Mouse (Mus musculus) ovary, adult 18-20 months (tissue): ENCODE results near the gene Itih5.

Source experiments
- DNase-seq: peaks from one replicate; pipeline ENCODE4 v3.0.0; 2022; ENCODE audit warnings: low spot score, mixed read lengths

Itih5 gene

DNA sequence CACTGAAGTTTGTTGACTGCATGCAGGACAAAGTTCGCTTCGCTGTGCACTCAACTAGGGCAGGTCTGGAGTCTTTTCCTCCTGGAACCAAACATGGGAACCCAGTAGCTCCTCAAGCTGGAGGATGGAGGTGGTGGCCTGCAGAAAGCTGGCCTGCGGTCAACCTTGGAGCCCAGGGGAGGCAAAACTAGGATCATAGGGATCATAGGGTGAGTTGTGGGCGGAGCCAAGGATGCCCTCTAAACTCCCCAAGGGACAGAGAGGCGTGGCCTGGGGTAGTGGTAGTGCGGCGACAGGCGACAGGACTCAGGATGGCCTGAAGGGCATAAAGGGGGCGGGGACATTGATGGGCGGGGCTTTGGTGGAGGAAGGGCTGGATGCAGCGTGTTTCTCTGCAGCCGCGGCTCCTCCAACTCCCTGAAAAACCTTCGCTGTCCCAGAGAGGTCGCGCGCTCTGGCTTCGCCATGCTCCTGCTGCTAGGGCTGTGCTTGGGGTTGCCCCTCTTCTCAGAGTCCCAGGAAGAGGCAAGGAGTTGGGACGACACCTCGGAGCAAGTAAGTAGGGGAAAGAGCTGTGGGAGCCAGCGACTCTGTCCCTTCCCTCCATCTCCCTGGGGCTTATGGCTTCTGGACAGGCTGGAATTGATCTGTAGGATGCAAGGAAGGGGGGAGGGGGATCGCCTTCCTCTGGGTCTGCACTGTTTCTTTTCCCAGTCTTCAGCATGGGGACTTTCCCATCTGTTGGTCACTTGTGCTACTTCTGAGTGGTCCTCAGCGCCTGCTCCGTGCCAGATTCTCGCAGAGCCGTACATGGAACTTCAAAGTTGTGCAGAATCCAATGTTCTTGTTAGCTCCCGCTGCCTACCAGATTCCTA, at the start of gene Itih5:
Gene Itih5 (plus strand): TSS at position 371 of the 875 bp plus-strand sequence.
- peak; percentile 37 for DNase-seq

DNA sequence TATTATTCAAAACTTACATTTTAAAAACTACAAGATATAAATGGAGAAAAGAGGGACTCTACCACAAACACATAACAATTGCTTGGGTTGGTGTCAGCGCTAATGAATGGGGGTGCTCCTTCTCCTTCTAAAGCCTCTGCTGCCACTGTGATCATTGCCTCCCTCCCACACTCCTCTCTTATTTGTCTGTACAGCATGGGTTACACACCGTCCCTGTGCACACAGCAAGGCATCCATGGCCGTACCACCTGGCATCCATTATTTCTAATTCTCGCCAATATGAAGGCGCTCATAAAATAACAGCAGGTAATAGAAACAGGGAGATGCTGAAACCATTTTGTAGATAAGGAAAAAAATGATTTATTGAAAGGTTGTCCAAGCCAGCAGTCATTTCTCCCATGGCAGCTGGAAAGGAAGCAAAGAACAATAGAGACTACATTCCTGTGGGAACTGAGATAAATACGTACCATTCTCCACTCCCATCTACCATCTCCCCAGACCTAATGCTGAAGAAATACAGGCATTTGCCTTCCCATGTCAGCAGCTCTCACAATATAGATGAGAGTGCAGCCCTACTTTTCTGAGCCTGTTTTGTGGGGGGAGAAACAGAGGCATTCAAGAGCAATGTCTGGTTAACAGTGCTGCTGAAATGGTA, 44.7 kb upstream of the Itih5 start:
- no peak for DNase-seq

DNA sequence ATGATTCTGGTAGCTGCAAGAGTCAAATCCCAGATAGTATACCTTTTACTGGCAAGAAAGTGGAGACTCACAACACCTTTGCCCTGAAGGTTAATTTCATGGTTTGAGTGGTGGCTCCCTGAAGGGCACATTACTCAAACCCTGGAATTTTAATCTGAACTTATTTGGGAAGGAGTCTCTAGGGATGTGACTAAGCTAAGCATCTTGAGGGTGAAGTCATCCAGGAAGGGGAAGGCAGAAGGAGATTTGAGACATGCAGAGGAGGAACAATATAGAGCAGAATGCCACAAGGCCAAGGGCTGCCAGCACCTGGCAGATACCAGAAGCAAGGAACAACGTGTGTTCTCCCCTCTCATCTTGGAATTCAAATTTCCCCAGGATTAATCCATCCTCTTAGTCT, 34.6 kb upstream of the Itih5 start:
- no peak for DNase-seq

DNA sequence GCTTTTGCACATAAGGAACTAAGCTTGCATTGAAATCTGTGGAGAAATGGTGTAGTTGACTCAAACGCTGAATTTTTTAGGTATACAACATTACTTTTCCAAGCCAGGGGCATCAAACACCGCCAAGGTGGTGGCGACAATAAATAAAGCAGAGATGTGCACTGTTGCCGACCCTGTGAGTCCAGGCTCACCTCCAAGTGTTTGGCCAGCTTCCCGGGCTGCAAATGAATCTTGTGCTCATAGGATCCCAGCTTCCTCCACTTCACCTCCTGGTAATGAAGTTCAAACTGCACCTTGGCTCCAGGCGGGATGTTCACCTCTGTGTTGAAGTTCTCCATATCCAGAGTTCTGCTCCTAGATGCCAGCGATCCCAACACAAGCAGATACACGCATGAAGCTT, 34.1 kb upstream of the Itih5 start:
- DNase-seq: no peak

DNA sequence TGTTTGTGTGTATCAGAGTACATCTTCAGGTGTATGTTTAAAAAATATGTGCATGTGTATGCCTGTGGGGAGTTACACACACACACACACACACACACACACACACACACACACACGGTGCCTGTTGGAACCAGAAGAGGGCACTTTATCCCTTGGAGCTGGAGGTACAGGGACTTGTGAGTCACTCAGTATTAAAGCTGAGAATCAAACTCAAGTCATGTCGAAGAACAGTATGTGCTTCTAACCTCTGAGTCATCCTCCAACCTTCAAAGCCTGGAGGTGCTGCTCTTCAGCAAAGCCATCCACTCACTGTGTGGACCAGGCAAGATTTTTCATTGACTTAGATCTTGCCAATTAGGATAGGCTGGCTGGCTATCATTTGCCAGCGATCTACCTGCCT, 31.5 kb upstream of the Itih5 start:
- no peak for DNase-seq

DNA sequence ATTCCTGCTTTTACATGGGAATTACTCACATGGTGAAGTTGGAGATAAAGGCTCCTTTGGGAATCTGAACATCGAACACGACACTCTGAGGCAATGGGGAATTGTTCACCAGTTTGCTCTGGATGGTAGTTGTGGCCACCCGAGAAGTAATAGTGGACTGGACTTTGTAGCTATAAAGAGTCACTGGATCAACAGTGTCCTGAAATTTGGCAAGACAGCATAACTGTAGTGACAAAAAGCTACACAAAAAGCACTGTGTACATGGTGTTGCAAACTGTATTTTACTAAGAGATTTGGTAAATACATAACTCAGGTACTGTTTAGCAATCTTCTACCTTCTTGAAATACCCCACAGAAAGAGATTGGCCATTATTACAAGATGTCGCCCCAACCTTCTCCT, 27.2 kb upstream of the Itih5 start:
- no peak for DNase-seq

DNA sequence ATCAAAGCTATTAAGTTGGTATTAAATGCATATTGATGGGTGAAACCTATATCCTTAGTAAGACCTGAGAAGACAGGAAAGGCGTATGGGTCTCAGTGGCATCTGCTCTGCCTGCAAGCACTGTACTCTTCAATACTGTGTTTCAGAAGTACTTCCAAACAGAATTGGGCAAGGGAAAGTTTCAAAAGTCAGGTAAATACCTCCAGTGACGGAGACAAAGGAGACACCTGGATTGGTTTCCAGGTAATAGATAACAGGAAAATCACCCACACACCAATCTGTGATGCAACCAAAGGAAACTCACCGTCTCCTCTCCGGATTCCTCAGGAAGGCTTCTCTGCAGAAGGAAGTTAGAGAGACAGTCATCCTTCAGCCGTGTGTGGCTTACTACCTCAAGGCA, 25.9 kb upstream of the Itih5 start:
- no peak for DNase-seq

DNA sequence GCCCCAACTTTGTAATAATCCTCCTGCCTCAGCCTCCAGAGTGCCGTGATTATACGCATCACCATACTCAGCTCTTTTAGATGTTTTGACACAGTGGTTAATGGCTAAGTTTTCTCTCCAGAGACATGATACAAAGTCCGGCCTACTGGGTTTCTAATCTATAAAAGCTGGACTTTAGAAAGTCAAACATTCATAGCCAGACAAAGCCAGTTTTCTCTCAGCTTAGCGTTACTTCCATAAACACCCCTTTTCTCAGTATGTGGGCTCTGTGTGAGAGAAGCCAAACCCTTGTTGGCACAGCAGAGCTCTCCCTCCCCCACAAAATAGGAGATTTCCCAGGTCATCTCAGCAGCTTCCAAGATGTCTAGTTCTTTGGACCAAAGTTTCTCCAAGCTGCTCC, 24.8 kb upstream of the Itih5 start:
- DNase-seq: no peak

DNA sequence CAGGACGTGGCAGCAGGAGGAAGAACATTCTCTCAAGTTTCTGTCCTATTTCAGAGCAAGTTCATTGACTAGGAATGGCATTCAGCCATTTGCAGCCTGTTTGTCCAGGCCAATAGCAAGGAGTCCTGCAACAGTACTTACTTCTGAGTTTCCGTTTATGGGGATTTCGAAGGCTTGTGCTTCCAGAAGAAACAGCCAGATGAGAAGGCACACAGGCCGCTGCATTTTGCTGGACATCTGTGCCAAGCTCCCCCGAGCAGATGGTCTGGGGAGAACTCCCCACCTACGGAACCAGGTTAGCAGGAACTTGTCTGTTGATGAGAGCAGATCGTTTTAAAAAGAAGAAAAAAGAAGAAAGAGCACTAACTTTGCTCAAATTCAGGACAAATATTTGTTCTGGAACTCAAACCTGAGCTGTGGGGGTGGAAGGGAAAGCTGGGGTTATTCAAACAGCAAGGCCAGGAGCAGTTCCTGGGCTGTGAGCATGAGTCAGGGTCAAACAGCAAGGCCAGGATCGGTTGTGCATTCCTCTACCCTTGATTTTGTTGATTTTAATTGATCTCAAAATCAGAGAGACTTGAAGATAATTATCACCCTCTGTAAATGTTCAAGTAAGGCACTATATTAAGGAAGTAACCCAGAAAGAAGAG, 22.9 kb upstream of the Itih5 start:
- DNase-seq: no peak

DNA sequence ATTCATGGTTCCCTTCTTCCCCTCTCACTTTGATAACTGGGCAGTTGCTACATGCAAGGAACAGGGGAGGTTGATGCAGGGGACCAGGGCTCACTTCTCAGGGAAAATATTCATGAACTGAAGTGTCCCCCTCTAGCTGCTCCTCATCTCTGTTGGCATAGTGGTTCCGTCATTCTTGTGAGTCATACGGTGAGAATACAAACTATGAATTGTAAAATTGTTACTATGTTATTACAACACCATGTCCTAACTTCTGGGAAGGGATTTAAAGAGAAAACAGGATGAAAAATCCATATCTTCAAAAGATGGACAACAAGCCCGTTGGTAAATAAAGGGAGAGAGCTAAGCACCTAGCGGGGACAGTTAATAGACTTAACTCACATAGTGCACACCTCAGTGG, 22.1 kb upstream of the Itih5 start, which contains the start of gene Itih2:
Gene Itih2 (minus strand): TSS at position 101 of the 400 bp plus-strand sequence.
- DNase-seq: no peak

DNA sequence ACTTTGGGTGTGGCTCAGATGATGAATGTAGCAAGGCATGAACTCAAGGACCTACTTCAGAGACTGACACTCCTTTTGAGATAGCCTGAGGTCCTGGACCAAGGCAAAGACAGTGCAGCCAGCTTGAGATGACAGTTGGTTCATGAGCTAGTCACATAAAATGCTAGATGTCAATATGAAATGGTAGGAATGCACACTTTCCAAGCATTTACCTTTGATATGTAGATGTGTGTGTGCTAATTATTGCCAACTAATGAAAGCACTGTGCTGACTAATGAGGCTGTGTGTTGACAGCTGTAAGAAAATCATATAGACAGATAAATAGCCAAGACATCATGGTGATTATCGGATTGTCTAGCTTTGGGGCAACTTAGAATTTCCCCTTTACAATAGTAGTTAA, 21.2 kb upstream of the Itih5 start:
- DNase-seq: no peak

DNA sequence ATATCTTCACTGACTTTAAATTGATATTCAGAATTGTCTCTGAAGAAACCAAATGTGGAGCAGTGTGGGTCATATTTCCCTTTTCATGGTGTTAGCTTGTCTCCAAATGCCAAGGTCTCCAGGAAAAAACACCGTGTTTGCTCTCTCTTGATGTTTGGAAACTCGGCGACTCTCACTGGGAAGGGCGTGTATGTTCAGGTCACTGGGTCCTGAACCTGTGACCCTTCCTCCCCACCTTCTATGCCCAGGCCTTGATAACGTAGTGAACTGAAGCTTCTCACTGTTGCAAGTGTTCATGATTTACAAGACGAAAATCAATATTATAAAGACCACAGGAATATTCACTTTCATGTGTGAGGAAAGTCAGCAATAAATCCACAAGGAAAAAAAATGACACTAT, 19.4 kb upstream of the Itih5 start:
- DNase-seq: no peak

DNA sequence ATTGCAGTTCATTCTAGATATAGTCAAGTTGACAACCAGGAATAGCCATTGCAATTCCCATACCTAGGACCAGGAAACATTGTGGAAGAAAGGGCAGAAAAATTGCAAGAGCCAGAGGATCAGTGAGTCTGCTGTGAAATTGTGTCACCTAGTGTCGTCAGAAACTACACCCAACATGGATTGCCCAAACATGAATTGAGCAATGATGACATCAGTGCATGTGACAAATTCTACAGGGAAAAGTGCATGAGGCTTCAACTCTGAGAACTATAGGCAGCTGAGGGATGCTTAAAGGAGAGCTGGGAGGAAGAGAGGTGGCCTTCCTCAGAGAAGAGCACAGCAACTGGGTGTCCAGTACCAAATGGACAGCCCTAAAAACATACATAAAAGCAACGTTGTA, 16.1 kb upstream of the Itih5 start:
- DNase-seq: no peak

DNA sequence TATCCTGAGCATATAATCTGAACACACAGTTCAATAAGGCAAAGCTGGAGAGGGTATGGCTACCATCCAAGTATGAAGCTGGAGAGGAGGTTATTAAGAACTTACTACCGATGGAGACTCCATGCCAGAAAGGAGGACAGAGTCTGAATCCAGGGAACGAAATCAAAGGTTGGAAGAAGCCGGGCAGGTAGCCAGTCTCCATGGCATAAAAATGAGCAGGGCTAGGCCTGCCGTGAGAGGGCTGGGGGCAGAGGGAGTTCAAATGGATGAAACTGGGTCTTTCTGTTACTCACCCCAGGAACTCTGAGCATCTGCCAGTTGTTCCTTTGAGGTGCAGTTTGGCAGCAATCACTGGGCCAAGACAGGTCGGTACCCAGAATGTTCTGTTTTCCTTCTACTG, 12.9 kb upstream of the Itih5 start:
- DNase-seq: no peak

DNA sequence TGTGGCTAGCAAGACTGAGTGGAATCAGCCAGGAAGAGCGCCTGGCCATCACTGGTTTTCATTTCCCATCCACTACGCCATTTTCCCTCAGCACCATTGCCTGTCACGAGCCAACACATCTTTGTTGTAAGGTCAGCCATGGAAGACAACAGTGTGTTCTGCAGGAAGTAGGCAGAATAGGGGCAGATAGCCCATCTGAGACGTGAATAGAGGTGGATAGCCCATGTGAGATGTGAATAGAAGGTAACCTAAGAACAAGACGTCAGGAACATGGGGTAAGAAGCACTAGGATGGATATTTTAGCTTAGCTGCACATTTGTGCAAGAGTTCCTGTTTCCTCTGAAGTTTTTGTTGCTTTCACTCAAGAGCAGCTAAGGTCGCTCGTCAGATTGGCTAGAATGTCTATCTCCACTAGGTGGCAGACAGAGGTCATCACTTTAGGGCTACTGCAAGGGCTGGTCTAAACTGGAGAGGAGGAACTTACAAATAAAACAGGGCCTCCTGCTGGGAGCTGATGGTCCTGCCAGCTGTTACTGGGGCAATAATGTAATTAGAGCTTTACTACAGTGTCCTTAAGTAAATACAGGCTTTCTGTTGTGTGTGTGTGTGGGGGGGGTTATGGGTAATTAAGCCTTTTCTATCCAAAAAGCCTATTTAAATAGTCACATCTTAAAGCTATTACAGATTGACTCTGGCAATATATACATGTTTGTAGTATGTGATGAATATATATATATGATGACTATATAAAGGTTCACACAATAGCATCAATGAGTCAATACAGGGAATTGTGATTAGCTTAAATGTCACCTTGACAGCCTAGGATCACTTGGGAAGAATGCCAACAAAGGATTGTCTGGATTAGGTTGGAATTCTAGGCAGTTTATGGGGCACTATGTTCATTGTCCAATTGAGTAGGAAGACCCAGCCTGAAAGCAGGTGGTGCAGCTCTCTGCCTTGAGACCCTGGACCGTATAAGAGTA, 10.6 kb upstream of the Itih5 start:
- DNase-seq: peak; percentile 64

DNA sequence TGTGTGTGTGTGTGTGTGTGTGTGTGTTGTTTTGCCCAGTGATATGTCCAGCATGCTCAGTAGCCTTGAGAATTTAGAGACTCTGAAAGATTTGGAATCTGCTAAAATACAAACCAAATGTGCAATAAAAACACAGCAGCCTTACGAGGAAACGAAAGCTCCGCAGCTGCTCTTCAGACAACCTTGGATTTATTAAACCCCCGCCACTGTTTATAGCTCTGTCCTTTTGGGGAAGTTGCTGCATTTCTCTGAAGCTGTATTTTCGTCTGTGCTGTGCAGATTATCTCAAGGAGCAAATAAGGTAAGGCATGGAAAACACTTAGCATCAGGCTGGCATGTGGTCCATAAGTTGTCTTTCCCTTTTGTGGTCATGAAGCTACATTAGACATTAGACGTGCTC, 7.9 kb upstream of the Itih5 start:
- DNase-seq: no peak

DNA sequence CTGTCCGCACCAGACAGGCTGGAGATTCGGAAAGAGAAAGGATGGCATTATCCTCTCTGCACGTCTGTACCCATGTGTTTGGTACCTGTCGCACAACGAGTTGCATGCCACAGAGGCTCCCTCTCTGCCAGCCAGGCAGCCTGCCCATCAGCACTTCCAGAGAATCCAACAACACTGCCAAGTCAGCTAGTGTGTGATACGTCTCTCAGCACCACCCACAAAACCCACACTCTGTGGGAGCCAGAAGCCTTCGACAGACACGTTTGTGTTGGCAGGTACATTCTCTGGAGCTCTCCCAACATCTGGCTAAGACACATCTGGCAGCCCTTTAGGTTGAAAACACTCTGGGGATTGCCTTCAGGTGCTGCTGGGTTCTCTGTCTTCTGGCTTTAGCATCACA, 6.2 kb upstream of the Itih5 start:
- DNase-seq: no peak

DNA sequence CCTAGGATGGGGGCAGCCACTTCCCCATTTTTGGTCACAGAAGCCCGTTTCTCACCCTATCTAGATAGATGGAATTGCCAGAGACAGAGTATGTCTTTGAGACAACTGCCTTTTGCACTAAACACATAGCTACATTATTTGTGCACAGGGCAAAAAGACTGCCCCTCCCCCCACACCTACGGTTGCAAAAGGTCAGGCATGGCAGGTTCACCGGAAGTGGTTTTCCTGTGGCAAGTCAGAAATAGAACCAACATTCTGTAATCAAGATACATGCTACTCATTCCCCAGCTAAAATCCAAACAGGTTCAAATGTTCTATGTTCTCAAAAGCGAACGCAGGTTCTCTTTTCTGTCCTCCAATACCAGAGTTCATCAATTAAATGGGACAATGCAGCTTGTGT, 781 bp upstream of the Itih5 start:
- no peak for DNase-seq

DNA sequence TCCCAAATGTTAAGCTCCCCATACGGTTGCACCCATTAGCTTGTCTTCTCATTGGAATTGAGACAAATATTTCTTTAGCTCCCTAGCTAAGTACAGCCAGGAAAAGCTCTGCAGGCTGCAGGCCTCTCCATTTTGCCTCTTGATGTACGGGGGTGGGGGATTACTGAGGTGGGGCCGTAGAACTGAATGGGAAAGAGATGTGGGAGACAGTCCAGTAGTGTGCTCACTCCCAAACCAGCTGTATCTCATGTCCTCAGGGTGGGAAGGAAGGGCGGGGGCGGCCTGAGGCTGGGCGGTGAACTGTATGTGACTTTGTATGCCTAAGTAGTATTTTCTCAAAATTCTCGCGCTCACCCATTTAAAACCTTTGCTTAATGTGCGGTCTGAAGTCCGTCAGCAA, 3.8 kb downstream of the Itih5 start:
- DNase-seq: no peak

DNA sequence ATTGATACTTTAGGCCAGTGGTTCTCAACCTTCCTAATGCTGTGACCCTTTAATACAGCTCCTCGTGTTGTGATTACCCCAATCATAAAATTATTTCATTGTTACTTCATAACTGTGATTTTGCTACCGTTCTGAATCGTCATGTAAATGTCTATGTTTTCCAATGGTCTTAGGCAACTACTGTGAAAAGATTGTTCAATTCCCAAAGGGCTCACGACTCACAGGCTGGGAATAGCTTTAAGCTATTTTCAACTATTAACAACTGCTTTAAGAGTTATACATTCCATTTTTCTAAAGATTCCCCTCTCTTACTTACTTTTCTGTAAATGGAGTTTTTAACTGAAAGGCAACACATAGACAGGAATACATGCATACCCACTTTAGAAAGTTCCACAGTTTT, 8.6 kb downstream of the Itih5 start:
- no peak for DNase-seq

DNA sequence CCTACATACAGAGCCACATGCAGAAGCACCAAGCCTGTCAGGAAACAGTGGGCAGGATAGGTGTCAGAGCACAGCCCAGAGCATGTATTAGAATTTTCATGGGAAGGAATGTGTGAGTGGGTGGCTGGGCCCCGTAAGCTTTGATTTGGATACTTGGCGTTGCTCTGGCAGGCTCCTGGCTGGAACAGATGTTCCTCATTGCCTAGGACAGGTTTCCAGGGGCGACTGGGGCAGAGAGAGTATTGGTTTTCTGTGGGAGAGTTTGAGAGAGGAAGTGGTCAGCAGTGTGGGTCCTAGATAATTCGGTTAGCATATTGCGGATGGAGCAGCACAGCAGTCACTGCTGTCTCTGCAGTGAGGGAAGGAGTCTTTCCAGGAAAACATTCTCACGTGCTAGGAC, 13.3 kb downstream of the Itih5 start:
- no peak for DNase-seq

DNA sequence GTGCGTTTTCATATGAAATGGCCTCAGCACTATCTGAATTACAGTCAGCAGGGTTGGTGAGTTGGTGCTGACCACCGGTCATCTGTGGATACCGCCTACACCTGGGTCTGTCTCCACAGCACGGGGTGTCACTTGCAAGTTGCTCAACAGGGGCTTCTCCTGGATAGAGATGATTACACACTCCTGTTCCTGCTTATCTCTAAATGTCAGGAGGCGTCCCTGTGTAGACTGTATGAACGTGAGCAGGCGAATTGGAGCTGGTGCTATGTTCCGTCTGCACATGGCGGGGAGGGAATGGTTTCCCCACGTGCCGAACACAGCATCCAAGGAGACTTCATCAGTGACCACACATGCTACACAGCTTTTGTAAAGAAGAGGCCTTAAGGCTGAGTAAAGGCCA, 13.9 kb downstream of the Itih5 start:
- DNase-seq: no peak
